Mouse (Mus musculus): ENCODE measurements around the gene Sh3rf3.

Sh3rf3 gene

DNA sequence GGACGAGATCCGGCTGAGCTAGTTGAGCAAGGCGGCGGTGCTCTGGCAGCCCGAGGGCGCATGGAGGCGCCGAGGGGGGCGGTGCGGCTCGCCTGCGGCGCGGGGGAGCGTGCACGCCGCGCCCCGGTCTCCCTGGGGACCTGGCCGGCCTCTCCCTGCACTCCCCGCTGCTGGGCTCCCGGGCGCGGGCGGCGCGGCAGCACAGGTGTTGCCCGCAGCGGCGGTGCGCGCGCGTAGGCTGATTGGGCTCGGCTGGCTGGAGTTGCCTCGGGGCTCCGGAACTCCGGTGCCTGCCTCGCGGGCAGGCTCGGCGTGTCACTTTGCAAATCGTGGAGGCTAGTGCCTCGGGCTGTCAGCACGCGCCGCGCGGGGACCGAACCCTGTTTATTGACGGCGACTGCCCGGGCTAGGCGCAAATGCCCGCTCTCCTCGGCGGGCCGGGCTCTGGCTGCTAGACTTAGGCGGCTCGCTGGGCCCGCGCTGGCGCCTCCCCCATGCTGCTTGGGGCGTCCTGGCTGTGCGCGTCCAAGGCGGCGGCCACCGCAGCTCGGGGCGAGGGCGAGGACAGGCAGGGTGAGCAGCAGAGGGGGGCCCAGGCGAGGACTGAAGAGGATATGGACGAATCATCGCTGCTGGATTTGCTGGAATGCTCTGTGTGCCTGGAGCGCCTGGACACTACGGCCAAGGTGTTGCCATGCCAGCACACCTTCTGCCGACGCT is at the start of gene Sh3rf3:
Sh3rf3 (plus strand) TSS at position 279 of the 720 bp plus-strand sequence.
- DNase-seq = peak; percentile 4

DNA sequence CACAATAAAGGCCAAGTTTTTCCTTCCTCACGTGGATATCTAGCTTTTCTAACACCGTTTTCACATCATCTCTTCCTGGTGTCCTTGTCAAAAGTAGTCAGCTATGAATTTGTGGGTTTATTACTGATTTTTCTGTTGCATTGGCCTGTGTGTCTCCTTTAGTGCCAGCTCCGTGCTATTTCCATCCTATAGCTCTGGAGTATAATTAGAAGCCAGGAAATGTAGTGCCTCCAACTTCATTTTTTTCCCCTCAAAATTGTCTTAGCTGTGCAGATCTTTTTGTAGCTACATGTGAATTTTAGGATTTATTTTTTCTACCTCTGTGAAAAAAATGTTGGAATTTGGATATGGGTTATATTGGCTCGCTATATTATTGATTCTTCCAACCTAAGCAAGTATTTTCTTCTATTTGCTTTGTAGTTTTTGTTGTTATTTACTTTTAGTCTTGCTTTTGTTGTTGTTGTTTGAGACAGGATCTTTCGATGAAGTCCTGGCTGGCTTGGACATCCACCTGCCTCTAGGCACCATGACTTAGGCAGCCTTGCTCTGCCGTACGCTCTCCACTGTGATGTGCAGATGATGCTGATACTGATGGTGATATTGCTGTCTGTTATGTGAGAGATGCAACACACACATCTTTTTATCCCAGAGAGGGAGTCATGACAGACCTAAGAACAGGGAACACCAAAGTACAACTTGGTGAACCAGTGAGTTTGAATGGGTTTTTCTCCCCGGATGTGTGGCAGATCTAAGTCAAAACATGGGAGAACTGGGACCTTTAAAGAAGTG is 24.5 kb upstream of the Sh3rf3 start:
- DNase-seq = no peak

DNA sequence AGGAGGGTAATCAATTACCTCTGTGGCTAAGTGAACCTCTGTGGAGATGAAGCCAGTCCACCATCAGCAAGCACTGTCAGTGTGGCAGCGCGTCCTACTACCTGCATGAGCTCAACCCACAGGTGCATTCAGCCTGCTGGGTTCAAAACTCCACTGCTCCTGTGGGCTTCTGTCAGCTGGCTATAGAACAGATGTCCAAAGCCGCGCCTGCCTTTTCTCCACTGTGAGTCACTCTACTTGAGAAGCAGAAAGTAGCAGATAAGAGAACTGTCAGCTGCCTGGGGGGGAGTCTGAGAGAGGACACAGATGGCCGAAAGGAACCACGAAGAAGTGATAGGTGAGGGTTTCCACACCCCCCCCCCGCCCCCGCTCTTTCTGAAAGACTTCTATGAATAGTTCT is 15.6 kb upstream of the Sh3rf3 start:
- no peak for DNase-seq

DNA sequence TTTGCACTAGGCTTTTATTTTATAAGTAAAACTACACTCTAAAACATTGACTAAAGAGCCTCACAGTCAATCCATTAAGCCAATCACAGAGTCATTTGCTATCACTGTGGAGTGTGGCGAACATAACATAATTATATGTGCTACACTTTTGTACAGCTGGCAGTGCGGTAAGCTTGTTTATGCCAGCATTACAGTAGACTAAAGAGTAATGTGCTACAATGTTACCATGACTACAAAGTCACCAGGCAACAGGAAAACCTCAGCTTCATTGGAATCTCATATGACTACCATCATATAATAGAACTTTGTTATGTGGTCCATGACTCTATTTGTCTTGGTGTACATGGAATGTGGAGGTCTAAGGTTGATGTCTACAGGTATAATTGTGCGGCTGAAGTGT is 15.0 kb upstream of the Sh3rf3 start:
- DNase-seq = no peak

DNA sequence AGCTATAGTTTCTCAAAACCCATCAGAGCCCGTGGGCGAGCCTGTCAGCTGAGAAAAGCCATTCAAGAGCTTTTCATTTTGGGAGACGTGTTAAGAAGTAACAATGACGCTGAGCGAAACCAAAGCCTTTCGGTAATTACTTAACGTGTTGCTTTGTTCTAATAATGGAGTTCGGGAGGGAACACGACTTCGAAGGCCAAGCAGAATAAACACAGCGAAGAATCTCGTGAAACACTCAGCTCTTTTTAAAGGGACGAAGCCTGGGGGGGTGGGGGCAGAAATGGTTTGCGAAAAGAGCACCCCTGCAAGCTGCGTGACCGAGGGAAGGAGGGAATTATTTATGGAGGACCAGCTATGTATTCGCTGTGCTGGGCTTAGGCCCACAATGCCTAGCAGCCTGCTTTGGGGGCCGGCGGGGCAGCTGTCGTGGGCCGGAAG is 12.1 kb upstream of the Sh3rf3 start:
- no peak for DNase-seq

DNA sequence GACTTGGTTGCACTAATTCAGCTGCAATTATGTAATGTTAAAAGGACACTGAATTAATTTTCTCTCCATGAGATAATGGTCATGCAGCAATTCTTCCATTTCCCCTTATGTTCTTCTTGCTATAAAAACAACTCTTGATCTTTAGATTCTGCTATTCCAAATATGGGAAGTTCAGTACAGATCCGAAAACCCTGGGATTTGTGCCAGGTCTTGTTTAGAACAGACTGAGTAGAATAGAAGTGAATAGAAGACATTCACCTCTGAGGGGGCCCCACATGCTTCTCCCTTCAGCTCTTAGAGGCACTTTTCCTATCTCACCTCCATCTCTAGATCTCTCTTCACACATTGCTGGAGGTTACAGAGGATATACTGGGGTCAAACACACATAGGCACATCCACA is 10.8 kb upstream of the Sh3rf3 start:
- no peak for DNase-seq

DNA sequence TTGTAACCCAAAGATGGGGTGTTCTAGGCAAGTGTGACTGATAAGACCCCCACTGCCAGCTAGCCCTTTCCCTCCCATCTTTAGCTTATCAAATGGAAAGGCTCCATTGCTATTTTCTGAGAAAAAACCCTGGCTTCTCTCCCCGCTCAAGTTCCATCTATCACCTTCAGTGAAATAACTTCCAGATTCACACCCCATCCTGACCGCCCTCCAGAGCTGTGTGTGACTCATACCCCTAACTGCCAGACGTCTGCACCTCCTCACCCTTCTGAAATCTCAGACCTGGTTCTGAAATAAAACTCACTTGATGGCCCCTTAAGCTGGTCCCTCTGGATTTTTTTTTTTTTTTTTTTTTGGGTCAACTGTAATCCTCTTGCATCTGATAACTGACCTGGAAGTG is 5.2 kb upstream of the Sh3rf3 start:
- no peak for DNase-seq

DNA sequence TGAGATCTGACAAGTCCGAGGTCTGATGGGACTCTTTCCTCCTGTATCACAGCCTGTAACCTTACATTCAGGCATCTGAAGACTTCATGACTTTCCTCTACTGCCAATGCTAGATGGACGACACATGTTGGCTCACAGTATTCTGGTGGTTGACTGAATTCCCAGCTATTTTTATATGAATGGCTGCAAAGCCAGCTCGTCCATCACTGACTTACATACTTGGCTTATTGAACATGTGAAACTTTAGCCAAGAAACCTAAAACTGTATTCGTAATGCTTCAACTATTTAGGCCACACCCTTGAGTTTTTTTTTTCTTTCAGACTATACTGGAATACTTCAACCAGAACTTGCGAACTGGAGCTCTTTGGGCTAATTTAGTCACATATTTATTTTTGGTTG is 3.0 kb upstream of the Sh3rf3 start:
- no peak for DNase-seq

DNA sequence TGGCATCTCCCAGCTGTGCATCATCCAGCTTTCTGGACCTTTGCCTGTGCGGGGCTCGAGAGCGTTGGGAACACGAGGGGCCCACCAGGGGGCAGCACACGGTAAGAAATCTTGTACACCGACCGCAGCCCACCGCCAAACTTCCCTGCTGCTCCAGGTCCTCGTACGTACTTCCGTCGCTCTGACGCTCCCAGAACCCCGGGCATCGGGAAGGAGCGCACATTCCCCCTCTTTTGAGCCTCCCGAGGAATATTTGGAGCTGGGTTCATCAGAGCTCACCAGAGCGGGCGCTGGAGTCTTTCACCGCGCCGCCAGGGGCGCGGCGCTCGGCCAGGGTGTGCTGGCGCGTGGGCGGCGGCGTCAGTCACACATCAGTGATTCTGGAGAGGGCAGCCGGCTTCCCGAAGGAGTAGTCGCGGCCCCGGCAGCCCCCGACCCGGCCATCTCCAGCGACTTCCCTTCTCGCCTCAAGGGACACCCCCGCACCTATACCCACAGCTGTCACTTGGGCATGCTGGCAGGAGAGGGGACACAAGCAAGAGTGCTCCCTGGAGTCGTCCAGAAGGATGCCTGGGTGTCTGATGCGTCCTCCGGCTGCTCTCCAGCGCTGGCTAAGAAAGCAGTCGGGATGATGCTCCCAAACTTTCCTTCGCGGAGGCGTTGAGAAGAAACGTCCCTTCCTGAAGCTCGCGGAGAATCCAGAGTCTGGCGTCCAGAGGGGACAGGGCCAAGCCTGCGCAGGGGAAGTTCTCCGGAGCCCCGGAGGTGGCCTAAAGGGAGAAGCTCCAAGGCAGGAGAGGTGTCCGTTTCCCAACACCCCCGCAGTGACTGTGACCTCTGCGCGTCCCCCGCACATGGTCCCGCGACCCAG is 714 bp upstream of the Sh3rf3 start:
- DNase-seq = peak; percentile 33

DNA sequence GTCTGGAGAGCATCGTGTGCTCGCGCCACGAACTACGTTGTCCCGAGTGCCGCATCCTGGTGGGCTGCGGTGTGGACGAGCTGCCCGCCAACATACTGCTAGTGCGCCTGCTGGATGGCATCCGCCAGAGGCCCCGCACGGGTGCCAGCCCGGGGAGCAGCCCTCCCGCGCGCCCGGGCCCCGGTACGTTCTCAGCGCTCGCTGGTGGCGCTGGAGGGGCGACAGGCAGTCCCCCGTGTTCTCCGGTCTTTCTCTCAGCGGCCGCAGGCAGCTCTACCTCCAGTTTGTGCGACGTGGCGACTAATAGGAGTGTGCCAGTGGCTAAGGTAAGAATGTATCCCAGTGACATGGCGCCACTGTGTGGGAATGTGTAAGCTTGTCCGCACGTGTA is 637 bp downstream of the Sh3rf3 start:
- DNase-seq = no peak

DNA sequence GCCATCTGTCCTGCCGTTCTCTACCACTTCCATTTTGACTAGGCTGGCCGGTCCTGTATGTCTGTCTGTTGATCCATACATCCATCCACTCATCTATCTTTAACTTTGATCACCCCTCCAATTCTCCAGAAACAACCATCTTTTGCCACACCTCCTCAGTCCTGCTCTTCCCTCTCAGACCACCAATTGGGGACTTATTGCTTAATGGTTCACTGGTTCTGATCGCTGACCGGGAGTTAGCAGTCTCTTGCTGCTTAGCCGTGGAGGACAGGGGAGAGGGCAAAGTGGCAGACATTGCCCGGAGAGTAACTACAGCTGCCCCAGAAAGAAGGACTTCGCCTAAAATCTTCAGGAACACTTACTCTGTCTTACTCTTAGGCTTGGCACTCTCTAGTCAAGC is 1.3 kb downstream of the Sh3rf3 start:
- no peak for DNase-seq

DNA sequence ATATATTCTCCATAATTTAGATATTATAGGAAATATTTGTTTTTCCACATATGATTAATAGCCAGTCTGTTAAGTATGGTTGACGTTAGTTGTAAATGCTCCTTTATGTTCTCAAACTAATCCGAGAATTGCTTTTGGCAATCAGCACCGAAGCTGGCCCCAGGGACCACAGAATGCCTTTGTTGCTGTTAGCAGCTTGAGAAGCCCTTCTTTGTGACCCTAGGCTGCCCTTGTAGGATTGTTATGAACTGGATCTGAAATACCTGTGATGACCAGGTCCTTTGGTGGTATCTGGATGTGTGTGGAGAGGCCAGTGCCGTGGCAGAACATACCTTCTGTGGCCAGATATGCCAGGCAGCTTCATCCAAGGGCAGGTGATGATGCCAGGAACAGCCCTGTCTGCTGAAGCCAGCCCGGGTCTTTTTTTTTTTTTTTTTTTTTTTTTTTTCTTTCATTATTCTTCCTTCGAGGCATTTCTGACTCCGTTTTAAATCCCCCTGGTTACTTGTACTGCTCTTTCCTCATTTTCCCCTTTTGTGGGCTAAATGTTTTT is 10.9 kb downstream of the Sh3rf3 start:
- no peak for DNase-seq

DNA sequence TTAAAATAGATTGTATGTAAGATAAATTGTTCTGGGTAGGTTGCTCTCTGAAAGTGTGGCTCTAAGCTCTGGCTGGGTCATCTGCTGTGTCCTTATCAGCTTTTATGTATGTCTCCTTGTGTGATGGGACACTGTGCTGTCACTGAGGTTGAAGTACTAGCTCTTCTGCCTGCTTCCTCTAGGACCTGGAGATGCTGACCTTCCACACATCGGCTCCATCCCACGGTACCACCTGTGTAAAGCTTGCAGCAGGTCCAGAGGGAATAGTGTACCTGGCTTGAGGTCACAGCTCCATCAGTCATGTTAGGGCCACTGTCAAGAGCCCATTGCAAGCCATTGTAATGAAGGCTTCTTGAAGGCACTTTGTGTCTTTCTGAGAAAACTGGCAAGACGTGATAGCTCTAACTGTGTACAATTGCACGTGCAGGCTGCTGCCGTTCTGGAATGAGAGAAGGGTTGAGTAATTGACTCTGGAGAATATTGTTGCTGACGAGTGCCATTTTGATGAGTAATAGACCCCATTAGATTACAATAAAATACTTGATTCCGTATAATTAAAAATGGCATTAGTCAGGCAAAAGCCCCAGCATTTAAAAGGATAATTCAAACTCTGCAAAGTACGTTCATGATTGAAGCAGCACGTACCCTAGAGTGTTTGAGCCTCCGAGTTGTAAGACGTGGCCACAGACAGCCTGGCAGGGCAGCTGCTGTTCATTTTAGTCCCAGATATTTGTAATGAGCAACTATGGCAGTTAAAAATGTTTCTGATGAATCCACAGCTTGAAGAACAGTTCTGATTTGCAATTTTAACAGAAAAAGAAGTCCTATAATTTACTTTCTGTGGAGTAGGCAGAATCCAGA is 16.3 kb downstream of the Sh3rf3 start:
- no peak for DNase-seq

DNA sequence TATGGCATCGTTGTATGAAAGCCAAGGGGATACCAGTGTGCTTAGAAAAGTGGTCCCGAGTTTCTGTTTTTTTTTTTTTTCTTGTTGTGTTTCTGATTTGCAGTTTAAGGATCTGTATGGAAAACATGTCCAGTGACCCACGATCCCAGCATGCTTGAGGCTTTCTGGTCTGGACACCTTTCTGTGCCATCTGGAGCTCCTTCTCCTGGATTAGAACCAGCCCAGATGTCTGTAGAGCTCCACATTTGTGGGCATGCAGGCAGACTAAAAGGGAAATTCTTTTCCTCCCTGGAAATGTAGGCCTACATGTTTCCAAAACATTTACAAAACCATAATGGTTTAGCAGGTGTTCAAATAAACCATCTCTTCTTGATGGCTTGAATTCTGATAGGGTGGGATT is 20.0 kb downstream of the Sh3rf3 start:
- DNase-seq = no peak

DNA sequence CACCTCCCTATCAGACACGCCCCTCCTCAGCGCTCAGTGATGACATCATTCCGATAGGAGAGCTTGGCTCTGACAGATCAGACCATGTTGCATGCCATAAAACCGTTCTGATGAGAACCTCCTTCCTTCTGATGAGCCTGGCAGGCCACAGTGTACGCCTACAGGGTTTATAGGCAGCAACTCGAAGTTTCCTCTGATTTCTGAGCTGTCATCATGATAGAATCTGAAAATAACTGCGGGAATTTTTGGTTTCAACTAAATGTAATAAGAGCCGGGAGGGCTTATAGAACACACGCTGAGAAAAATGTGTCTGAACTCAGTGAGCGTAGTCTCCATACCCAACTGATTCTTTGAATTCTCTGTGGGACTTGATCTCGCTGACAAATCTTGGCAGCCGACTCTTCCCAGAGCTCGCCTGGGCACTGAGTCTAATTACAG is 20.6 kb downstream of the Sh3rf3 start:
- DNase-seq = no peak

DNA sequence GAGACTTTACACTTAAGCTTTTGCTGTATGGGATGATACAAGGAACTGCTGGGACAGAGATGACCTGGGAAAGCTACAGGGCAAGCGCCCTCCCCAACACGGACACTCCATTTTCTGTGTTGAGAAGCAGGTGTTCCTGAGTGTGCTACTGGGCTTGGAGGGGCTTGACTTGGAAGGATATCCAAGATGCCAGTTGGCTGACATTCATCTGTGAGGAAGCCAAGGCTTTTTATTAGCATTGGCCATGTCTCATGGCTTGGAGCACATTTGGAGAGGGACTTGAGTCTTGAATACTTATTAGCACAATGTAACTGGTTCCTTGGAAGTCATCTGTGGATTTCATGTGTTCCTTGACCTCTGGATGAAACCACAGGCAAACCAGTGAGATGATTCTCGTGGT is 23.2 kb downstream of the Sh3rf3 start:
- DNase-seq = no peak

DNA sequence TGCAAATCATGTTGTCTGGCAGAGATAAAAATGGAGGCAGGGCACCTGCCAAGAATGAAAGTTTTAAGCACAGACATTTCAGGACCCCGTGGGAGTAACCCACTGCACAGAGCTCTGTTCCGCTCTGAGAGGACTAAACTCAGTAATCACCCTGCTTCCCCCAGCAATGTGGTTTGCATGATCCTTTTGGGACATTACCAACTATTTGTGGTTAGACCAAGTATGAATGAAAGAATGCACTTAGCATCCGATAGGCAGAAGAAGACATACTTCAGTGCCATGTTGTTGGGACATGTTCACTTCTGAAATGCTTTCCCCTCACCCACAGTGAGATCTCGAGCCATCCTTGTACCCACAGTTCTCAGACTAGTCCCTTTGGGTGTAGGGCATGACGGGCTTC is 24.3 kb downstream of the Sh3rf3 start:
- DNase-seq = no peak

DNA sequence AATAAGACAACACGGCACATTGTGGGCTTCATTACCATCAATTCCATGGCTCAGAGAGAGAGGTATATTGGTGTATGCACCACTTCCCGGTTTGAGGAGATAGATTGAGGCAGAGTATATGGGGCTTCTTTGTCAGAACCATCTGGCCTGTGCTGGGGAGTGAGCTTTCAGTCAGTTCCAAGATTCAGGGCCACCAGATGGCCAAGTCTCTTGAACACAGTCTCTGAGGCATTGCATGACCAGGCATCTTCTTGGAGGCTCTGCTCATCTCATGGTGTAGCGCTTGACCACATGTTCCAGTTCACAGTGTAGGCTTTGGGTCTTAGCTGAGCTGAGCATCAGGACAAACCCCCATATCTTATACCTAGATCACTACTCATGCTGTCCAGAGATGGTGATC is 28.8 kb downstream of the Sh3rf3 start:
- DNase-seq = no peak

DNA sequence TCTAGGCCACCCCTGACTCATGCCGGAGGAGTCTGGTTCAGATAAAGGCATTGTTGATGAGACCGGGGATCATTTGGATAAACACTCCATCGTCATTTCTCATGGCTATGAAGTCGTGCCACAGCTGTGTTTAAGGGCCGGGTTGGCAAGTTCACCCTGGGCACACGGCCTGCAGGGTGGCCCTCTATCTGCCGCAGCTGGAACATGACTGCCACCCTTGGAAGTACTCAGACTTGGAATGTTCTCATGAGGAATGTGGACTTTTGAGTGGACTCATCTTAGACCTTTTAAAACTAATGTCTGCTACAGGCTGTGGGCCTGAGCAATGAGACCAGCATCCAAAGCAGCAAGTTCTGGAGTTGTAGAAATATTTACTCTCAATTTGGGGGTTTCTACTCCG is 29.9 kb downstream of the Sh3rf3 start:
- no peak for DNase-seq

DNA sequence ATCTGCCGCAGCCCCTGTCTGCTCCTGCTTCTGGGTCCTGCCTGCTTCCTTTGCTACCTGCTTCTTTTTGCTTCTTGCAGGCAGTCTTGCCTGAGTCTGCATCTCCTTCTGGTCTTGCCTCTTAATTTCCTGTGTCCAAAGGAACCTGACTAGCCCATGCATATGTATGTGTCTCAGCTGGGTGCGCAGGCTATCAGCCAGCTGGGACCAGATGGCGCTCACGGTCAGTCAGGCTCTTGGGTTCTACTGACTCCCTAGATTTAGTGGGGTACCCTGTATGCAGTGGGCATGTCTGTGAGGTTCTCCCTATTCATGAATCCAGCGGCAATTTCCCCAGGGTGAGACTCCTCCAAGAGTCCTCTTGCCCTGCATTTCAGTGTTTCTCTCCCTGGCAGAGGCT is 35.0 kb downstream of the Sh3rf3 start:
- DNase-seq = no peak

DNA sequence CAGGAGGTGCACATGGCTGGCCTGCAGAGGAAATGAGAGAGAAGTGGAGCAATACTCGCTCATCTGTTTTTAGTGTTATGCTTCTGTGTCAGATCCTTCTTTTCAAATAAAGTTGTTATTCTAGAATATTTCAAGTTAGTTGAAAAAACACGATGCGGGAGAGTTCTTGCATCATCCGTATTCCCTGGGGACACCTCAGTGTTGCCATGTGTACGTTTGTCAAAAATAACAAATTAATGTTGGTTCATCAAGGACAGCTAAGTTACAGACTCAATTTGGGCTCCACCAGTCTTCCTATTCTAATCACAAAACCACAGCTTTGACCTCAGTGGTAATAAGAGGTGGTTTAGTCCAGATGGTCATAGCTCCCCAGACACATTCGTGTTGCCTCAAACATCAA is 35.4 kb downstream of the Sh3rf3 start:
- no peak for DNase-seq

DNA sequence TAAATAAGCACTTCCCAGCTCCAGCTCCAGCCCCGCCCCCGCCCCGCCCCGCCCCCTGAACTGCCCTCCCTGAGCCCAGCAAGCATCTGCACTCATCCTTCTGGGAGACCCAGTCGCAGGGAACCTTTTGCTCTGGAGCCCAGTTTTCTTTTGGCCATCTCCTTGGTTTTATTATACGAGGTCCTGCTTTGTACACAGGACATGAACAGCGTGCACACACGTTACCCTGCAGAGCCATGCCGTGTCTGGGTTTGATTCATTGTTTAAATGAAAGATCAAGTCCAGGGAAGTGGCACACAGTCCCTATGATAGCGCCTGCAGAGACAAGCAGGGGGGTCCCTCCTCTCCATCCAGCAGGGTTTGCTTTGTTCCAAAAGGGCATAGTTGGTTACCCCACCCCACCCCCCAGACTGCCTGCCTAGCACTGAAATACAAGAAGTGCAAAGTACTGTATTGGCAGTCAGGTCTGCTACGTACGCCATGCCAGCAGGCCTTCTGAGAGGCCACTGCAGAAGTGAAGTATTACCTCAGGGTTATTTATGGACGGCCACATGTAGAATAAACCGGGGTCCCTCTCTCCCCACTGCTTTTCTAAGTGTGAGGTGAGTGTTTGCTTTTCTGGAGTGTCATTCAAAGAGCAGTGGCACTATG is 41.5 kb downstream of the Sh3rf3 start:
- no peak for DNase-seq
